Mouse (Mus musculus): Measurements from ENCODE around the gene Rhox4g. TPM values are rescaled to one million over a fixed set of nuclear protein-coding genes. Genes with fewer than 3 reads are reported as not detected.
"Not testable (repeated sequence)": the region's sequence is repeated elsewhere in the genome, so short reads cannot be mapped to it uniquely, and the experiment has no call there.

Gene Rhox4g
- not detected in 2 replicates for total RNA-seq (2014; rRNA removed; ENCODE audit: low replicate concordance)
- not detected in 2 replicates for polyA plus RNA-seq (2015; fragmentation: Nextera tagmentation; extraction: Ambion mirVana)

GRCm38 (mm10) chrX:37651227-37651626 lies at the start of gene Rhox4g:
Gene Rhox4g, minus strand, starts transcription at chrX:37651327.
- ATAC-seq (ENCODE audit: insufficient read depth, low read depth) = not testable (repeated sequence)

DNA sequence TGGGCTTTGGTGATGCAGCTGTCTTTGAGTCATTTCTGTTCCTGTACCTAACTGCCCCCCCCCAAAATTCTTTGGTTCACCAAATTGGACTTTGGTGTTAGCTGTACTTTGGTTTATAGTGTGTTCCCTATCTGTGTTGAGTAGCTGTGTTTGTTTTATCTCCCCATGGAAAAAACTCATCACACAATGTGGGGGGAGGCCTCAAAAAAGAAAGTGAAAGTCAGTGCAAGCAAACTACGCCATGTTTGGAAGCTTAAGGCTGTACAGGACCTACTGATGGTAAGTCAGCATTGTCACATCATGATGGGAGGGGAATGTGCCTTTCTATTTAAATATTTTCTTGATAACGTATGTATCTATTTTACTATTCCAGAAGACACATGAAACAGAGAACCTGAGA lies 41.1 kb upstream of the Rhox4g start:
- 60% methylated on average over 2 of the region's 2 CpGs for WGBS
- no peak for TF ChIP-seq CTCF (IDR thresholded peaks at IDR 0.05; ENCODE audit: low read depth)
- TF ChIP-seq EP300 (IDR thresholded peaks at IDR 0.05; ENCODE audit: low read depth) = no peak

More at GRCm38 (mm10) chrX:37651227-37651626, at the start of gene Rhox4g:
- not testable (repeated sequence) for H3K4me1 ChIP-seq (ENCODE audit: control insufficient read depth, insufficient read depth); H3K27ac ChIP-seq (ENCODE audit: low read depth); H3K9me3 ChIP-seq (replicated peaks; ENCODE audit: control insufficient read depth, low read length); H3K9ac ChIP-seq (replicated peaks; ENCODE audit: low read depth, low read length); H3K4me3 ChIP-seq (ENCODE audit: low read depth, low read length); H3K36me3 ChIP-seq (replicated peaks; ENCODE audit: control insufficient read depth, insufficient read depth, low read length); H3K4me2 ChIP-seq (ENCODE audit: low read depth, low read length); H3K27me3 ChIP-seq (ENCODE audit: control insufficient read depth, insufficient read depth, low read length); DNase-seq (ENCODE audit: low spot score)
- 89% methylated on average over 16 of the region's 20 CpGs for WGBS

GRCm38 (mm10) chrX:37683031-37683715 lies 32.0 kb upstream of the Rhox4g start:
- no peaks in the 10 kb centered on the region for H3K27me3 ChIP-seq (ENCODE audit: control insufficient read depth, insufficient read depth, low read length)
- TF ChIP-seq EP300 (IDR thresholded peaks at IDR 0.05; ENCODE audit: low read depth) (no peak), CTCF (IDR thresholded peaks at IDR 0.05; ENCODE audit: low read depth) (no peak)
- H3K27ac ChIP-seq (ENCODE audit: low read depth) = no peak overlapping the region
- no peak overlapping the region for H3K9ac ChIP-seq (replicated peaks; ENCODE audit: low read depth, low read length)
- no peak overlapping the region for H3K4me2 ChIP-seq (ENCODE audit: low read depth, low read length)
- no peaks in the 10 kb centered on the region for H3K36me3 ChIP-seq (replicated peaks; ENCODE audit: control insufficient read depth, insufficient read depth, low read length)
- H3K4me3 ChIP-seq (ENCODE audit: low read depth, low read length) = no peak overlapping the region
- ATAC-seq (ENCODE audit: insufficient read depth, low read depth) = no peak
- H3K4me1 ChIP-seq (ENCODE audit: control insufficient read depth, insufficient read depth) = no peaks in the 10 kb centered on the region
- DNase-seq (ENCODE audit: low spot score) = no peak
- WGBS = 86% methylated on average over 24 of the region's 24 CpGs
- H3K9me3 ChIP-seq (replicated peaks; ENCODE audit: control insufficient read depth, low read length) = no peaks in the 10 kb centered on the region

More for the DNA sequence above, 41.1 kb upstream of the Rhox4g start:
- Histone ChIP-seq H3K4me1 (ENCODE audit: control insufficient read depth, insufficient read depth) (no peaks in the 10 kb centered on the region), H3K36me3 (replicated peaks; ENCODE audit: control insufficient read depth, insufficient read depth, low read length) (no peaks in the 10 kb centered on the region), H3K27ac (ENCODE audit: low read depth) (no peak overlapping the region), H3K9ac (replicated peaks; ENCODE audit: low read depth, low read length) (no peak overlapping the region), H3K4me3 (ENCODE audit: low read depth, low read length) (no peak overlapping the region), H3K9me3 (replicated peaks; ENCODE audit: control insufficient read depth, low read length) (no peaks in the 10 kb centered on the region), H3K27me3 (ENCODE audit: control insufficient read depth, insufficient read depth, low read length) (no peaks in the 10 kb centered on the region), H3K4me2 (ENCODE audit: low read depth, low read length) (no peak overlapping the region)
- ATAC-seq (ENCODE audit: insufficient read depth, low read depth) (no peak), DNase-seq (ENCODE audit: low spot score) (no peak)

GRCm38 (mm10) chrX:37673177-37673576 lies 22.1 kb upstream of the Rhox4g start, which contains the start of gene Rhox2h:
Gene Rhox2h, minus strand, starts transcription at chrX:37673277.
- ATAC-seq (ENCODE audit: insufficient read depth, low read depth); H3K4me2 ChIP-seq (ENCODE audit: low read depth, low read length): not testable (repeated sequence)
- WGBS = 78% methylated on average over 8 of the region's 8 CpGs

GRCm38 (mm10) chrX:37668664-37669063 lies 17.5 kb upstream of the Rhox4g start, which contains the start of gene Rhox3h:
Gene Rhox3h, minus strand, starts transcription at chrX:37668764.
- ATAC-seq (ENCODE audit: insufficient read depth, low read depth); H3K4me3 ChIP-seq (ENCODE audit: low read depth, low read length); DNase-seq (ENCODE audit: low spot score); H3K36me3 ChIP-seq (replicated peaks; ENCODE audit: control insufficient read depth, insufficient read depth, low read length); H3K4me2 ChIP-seq (ENCODE audit: low read depth, low read length); H3K27ac ChIP-seq (ENCODE audit: low read depth); H3K4me1 ChIP-seq (ENCODE audit: control insufficient read depth, insufficient read depth); H3K27me3 ChIP-seq (ENCODE audit: control insufficient read depth, insufficient read depth, low read length); H3K9ac ChIP-seq (replicated peaks; ENCODE audit: low read depth, low read length); H3K9me3 ChIP-seq (replicated peaks; ENCODE audit: control insufficient read depth, low read length): not testable (repeated sequence)
- WGBS = 75% methylated on average over 1 of the region's 3 CpGs

More at GRCm38 (mm10) chrX:37673177-37673576, 22.1 kb upstream of the Rhox4g start, which contains the start of gene Rhox2h:
- H3K4me1 ChIP-seq (ENCODE audit: control insufficient read depth, insufficient read depth); H3K27me3 ChIP-seq (ENCODE audit: control insufficient read depth, insufficient read depth, low read length); H3K36me3 ChIP-seq (replicated peaks; ENCODE audit: control insufficient read depth, insufficient read depth, low read length); H3K27ac ChIP-seq (ENCODE audit: low read depth); H3K9me3 ChIP-seq (replicated peaks; ENCODE audit: control insufficient read depth, low read length); H3K4me3 ChIP-seq (ENCODE audit: low read depth, low read length); H3K9ac ChIP-seq (replicated peaks; ENCODE audit: low read depth, low read length); DNase-seq (ENCODE audit: low spot score): not testable (repeated sequence)

- not testable (repeated sequence) for H3K27ac ChIP-seq (ENCODE audit: low read depth); H3K9me3 ChIP-seq (replicated peaks; ENCODE audit: control insufficient read depth, low read length); DNase-seq (ENCODE audit: low spot score); H3K4me2 ChIP-seq (ENCODE audit: low read depth, low read length); H3K27me3 ChIP-seq (ENCODE audit: control insufficient read depth, insufficient read depth, low read length); ATAC-seq (ENCODE audit: insufficient read depth, low read depth); H3K36me3 ChIP-seq (replicated peaks; ENCODE audit: control insufficient read depth, insufficient read depth, low read length); H3K4me1 ChIP-seq (ENCODE audit: control insufficient read depth, insufficient read depth); H3K4me3 ChIP-seq (ENCODE audit: low read depth, low read length); H3K9ac ChIP-seq (replicated peaks; ENCODE audit: low read depth, low read length)
- 81% methylated on average over 6 of the region's 6 CpGs for WGBS
Measured at GRCm38 (mm10) chrX:37643370-37643769, 7.8 kb downstream of the Rhox4g start, which contains the start of gene Rhox2g. Gene Rhox2g, minus strand, starts transcription at chrX:37643470.

DNA sequence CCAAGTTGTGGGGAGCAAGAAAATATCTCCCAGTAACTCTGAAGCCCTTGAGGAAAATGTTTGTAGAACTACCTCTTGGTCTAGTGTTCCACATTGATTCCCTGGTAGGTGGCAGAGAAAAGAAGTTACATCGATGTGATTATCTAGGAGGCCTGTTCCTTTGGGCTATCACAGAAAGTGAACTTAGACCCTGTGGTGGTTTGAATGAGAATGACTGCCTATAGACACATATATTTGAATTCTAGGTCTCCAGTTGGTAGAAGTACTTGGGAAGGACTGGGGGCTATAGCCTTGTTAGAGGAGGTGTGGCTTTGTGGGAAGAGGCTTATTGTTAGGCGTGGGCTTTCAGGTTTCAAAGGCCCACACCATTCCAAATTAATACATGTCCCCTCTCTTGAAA lies 22.6 kb downstream of the Rhox4g start, which contains the start of gene Rhox3g:
Gene Rhox3g, minus strand, starts transcription at position 101 of the 400 bp plus-strand sequence.
- H3K27me3 ChIP-seq (ENCODE audit: control insufficient read depth, insufficient read depth, low read length); H3K27ac ChIP-seq (ENCODE audit: low read depth); ATAC-seq (ENCODE audit: insufficient read depth, low read depth); DNase-seq (ENCODE audit: low spot score); H3K36me3 ChIP-seq (replicated peaks; ENCODE audit: control insufficient read depth, insufficient read depth, low read length); H3K4me2 ChIP-seq (ENCODE audit: low read depth, low read length); H3K4me1 ChIP-seq (ENCODE audit: control insufficient read depth, insufficient read depth); H3K9me3 ChIP-seq (replicated peaks; ENCODE audit: control insufficient read depth, low read length); H3K9ac ChIP-seq (replicated peaks; ENCODE audit: low read depth, low read length); H3K4me3 ChIP-seq (ENCODE audit: low read depth, low read length): not testable (repeated sequence)
- WGBS = 76% methylated on average over 2 of the region's 2 CpGs

DNA sequence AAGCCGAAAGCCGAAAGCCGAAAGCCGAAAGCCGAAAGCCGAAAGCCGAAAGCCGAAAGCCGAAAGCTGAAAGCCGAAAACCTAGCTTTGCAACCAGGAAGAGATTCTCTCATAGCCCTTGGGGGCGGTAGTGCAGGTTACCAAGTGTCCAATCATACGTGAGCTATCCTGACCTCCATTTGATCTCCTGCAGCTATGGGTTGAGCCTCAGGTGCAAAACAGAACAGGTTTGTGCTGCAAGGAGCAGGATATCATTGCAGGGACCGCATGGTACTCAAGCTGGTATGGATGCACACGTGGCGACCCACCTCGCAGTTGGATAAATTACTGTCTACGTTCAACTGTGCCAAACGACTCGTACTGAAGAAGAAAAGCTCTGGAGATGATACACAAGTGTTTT lies 43.5 kb downstream of the Rhox4g start, which contains the start of gene Rhox4f:
Gene Rhox4f, minus strand, starts transcription at position 101 of the 400 bp plus-strand sequence.
- WGBS = 86% methylated on average over 14 of the region's 19 CpGs
- DNase-seq (ENCODE audit: low spot score); H3K4me2 ChIP-seq (ENCODE audit: low read depth, low read length); ATAC-seq (ENCODE audit: insufficient read depth, low read depth); H3K36me3 ChIP-seq (replicated peaks; ENCODE audit: control insufficient read depth, insufficient read depth, low read length); H3K4me3 ChIP-seq (ENCODE audit: low read depth, low read length); H3K4me1 ChIP-seq (ENCODE audit: control insufficient read depth, insufficient read depth); H3K27ac ChIP-seq (ENCODE audit: low read depth); H3K9ac ChIP-seq (replicated peaks; ENCODE audit: low read depth, low read length); H3K27me3 ChIP-seq (ENCODE audit: control insufficient read depth, insufficient read depth, low read length); H3K9me3 ChIP-seq (replicated peaks; ENCODE audit: control insufficient read depth, low read length): not testable (repeated sequence)
